Mouse (Mus musculus) B cell, adult 62 days (primary cell): ENCODE measurements around the gene Eva1b. TPM values are rescaled to one million over a fixed set of nuclear protein-coding genes. Genes with fewer than 3 reads are reported as not detected.

Experiments
- total RNA-seq: library from RNA; stranded (reverse); gene quantifications from 4 replicates; pipeline ENCODE4 v1.2.4, GENCODE M21; 2023

Eva1b gene
- 3.1 to 4.8 TPM (median 4.1 TPM) in 4 replicates for total RNA-seq

DNA sequence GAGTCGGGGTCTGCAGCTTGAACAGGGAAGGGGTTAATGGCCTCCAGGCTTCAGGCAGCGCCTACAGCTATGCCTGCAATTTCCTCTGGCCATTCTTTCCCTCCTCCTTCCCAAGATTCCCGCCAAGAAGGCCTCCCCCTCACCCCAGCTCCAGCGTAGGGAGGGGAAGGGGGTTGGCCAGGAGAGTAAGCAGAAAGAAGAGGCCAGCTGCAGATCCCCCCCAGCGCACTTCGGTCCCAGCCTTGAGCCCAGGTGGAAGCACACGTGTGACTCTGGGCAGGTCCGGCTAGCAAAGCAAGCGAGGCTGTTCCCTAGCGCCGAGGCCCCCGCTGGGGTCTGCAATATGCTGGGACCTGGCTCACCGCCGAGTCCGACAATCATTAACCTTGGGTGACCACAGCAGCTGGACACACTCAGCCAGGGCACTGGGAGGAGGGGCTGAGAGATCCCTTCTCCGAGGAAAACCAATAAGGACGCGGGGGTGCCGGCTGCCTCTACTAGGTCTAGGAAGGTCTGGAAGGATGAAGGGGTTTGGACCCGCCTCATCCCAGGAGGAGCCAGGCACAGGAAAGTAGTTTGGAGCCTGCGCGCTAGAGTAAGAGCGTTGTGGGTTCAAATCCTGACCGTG is at the start of gene Eva1b:
Gene Eva1b (plus strand): TSS at position 212 of the 628 bp plus-strand sequence.

DNA sequence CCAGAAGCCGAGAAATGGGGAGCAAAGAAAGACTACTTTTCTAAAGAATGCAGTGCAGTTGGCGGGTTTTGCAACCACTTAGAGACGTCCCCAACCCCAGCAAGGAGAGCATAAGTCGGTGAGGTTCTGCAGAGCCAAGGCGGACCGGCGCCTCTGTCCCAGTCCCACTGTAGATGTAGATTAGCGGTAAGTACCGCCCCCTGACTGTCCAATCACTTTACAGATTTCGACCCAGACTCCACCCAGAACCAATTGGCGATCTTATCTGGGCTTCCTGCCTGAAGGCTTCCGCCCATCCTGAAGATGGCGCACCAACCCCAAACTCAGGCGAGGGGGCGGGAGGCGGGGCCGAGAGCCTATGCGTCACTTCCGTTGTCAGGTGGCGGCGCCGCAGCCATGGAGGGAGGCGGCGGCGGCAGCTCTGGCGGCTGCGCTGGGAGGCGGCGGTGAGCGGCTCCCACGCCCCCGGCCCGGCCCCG is 43.9 kb upstream of the Eva1b start, which contains the start of gene Stk40:
Gene Stk40 (plus strand): TSS at position 368 of the 479 bp plus-strand sequence.

DNA sequence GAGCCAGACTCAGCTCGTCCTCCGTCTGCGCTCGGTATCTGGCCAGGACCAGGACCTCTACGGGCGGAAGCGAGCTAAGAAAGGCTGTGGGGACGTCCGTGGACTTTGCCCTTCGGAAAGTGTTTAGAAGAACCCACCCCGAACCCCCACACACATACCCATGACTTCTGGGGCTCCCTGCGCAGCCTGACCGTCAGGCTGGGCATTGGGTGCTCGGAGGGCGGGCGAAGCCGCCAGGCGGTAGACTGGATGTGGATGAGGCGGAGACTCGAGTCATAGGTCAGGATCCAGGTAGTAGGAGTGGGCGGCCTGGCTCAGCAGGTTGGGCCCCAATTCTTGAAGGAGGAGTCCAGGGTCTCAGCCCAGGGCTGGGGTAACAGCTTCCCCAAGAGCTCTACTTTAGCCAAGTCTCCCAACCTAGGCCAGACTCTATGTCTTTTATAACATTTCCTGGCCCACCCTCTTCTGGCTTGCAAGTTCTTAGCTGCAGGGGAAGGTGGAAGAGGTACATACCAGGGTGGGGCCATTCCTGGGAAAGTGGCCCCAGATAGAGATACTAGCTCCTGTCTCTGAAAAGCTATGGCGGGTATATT is 15.6 kb downstream of the Eva1b start, which contains the start of gene Sh3d21:
Gene Sh3d21 (minus strand): TSS at position 425 of the 593 bp plus-strand sequence.

Other genes starting within 250 kb of the Eva1b start
- 0.88 to 2.0 TPM (median 1.3 TPM) in 4 replicates for gene Csf3r, start 123.2 kb upstream of the Eva1b start, total RNA-seq
- 37.8 to 44.0 TPM (median 42.6 TPM) in 4 replicates for gene Mrps15, start 100.8 kb upstream of the Eva1b start, total RNA-seq
- 0.18 to 2.2 TPM (median 0.66 TPM) in 3 of 4 replicates, not detected in the other for gene Oscp1, start 89.2 kb upstream of the Eva1b start, total RNA-seq
- 15.5 to 18.7 TPM (median 17.1 TPM) in 4 replicates for gene Lsm10, start 51.1 kb upstream of the Eva1b start, total RNA-seq
- gene Stk40, start 43.8 kb upstream of the Eva1b start, total RNA-seq = 39.6 to 45.1 TPM (median 42.4 TPM) in 4 replicates
- 0.23 to 1.3 TPM (median 0.83 TPM) in 4 replicates for gene Sh3d21, start 15.7 kb downstream of the Eva1b start, total RNA-seq
- gene Thrap3, start 55.0 kb downstream of the Eva1b start, total RNA-seq = 570 to 644 TPM (median 635 TPM) in 4 replicates
- gene Map7d1, start 108.6 kb downstream of the Eva1b start, total RNA-seq = 45.8 to 61.0 TPM (median 54.2 TPM) in 4 replicates
- 39.9 to 47.8 TPM (median 42.9 TPM) in 4 replicates for gene Trappc3, start 114.6 kb downstream of the Eva1b start, total RNA-seq
- gene Col8a2, start 139.0 kb downstream of the Eva1b start, total RNA-seq = not detected in 4 replicates
- gene Adprhl2, start 174.0 kb downstream of the Eva1b start, total RNA-seq = 31.4 to 44.4 TPM (median 37.4 TPM) in 4 replicates
- gene Tekt2, start 177.9 kb downstream of the Eva1b start, total RNA-seq = not detected in 4 replicates